Mouse (Mus musculus) cerebellum, adult 2 months (tissue): ENCODE measurements around the gene Arid5b. TPM values are rescaled to one million over a fixed set of nuclear protein-coding genes. Genes with fewer than 3 reads are reported as not detected.

ENCODE experiments used
- DNase-seq, 2 experiments: peaks; one replicate each; pipeline ENCODE4 v3.0.0; 2021
- H3K27ac ChIP-seq: fragments of 200-500 bp; 2 replicates; pipeline ENCODE4 v1.5.1; 2012; ENCODE audit warnings: low read length, control low read depth, inconsistent platforms; ENCODE audit not compliant: insufficient read depth
- H3K27me3 ChIP-seq: fragments of 200-500 bp; 2 replicates; pipeline ENCODE4 v1.6.1; 2012; ENCODE audit warnings: inconsistent platforms, mild to moderate bottlenecking, low read length, moderate library complexity; ENCODE audit not compliant: control insufficient read depth, insufficient read depth
- H3K4me1 ChIP-seq: fragments of 200-500 bp; 2 replicates; pipeline ENCODE4 v1.6.1; 2011; ENCODE audit warnings: low read length; ENCODE audit not compliant: control insufficient read depth, insufficient read depth
- H3K4me3 ChIP-seq: fragments of 200-500 bp; replicated peaks from 2 replicates; pipeline ENCODE3; 2011; ENCODE audit warnings: mild to moderate bottlenecking, low read depth, low read length, control low read depth; ENCODE audit not compliant: insufficient read depth
- CTCF ChIP-seq: fragments of 200-500 bp; IDR thresholded peaks from 2 replicates; pipeline ENCODE4 v1.5.1; 2011; ENCODE audit warnings: low read depth, mild to moderate bottlenecking, control low read depth, low read length, moderate library complexity, borderline replicate concordance; ENCODE audit not compliant: insufficient read depth
- POLR2A ChIP-seq: fragments of 200-500 bp; IDR thresholded peaks from 2 replicates; pipeline ENCODE4 v1.6.1; 2011; ENCODE audit warnings: low read length, control low read depth, borderline replicate concordance; ENCODE audit not compliant: insufficient read depth
- WGBS: fragments of 180-500 bp; shearing (Covaris S2); methylation state at CpG from one replicate; pipeline ENCODE4 v1.1.7; 2018; 5-methylcytosine and 5-hydroxymethylcytosine counted together
- polyA plus RNA-seq: library from polyadenylated mRNA; depleted of rRNA; stranded (reverse); fragments of >200 nt; gene quantifications from 2 replicates; pipeline ENCODE4 v1.2.3, GENCODE M21; 2012

Gene Arid5b
- polyA plus RNA-seq, 1 experiment, result 10.9 TPM

DNA sequence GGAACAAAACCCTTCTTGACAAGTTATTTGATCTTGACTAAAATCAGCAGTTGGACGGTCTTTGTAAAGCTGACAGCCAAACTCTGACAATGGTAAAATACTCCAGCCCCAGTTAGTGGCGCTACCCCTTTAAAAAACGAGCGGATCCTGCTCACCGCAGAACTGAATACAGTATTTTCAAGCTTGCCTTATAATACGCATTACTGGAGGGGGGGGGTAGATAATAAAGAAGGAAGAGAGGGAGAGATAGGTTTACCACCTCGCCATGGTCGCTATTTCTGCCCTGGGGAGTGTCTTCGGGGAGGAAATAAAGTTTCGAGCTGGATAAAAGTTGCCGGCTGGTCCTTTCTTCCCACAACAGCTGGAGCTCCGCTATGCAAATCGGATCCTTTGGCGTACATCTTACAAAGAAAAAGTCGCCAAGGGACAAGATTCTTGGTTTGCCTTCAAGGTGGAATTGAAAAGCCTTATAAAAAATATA is 829 bp downstream of the Arid5b start:
- H3K27ac ChIP-seq, result peak overlapping the region; percentile 72
- no peaks in the 10 kb centered on the region for H3K27me3 ChIP-seq
- no peak for TF ChIP-seq POLR2A
- TF ChIP-seq CTCF, result no peak
- peak overlapping the region; percentile 97 for H3K4me3 ChIP-seq
- DNase-seq, result peak; percentile 57 to 64
- no peaks in the 10 kb centered on the region for H3K4me1 ChIP-seq
- WGBS, result under 1% methylated on average over 15 of the region's 15 CpGs

DNA sequence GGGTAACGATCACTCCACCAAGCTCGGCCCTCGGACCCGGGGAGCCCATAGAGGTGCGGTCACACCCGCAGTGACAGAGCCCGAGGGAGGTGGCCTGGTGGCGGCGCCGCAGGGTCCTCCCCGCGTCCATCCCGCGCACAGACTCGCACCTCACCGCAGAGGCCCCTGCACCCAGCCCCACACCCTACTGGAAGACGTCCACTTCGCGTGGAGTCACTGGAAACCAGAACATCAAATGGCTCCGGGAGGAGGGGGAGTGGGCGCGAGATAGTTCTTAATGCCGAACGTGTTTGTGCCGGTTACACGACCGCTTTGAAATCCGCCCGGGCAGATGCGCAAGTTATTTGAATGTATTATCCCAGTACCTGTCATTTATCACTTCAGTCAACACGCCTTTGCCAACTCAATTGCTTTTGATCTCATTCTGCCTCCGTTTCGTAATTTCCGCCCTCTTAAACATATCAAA is 1.5 kb downstream of the Arid5b start:
- peak overlapping the region; percentile 71 for H3K4me3 ChIP-seq
- WGBS, result 1% methylated on average over 31 of the region's 34 CpGs

DNA sequence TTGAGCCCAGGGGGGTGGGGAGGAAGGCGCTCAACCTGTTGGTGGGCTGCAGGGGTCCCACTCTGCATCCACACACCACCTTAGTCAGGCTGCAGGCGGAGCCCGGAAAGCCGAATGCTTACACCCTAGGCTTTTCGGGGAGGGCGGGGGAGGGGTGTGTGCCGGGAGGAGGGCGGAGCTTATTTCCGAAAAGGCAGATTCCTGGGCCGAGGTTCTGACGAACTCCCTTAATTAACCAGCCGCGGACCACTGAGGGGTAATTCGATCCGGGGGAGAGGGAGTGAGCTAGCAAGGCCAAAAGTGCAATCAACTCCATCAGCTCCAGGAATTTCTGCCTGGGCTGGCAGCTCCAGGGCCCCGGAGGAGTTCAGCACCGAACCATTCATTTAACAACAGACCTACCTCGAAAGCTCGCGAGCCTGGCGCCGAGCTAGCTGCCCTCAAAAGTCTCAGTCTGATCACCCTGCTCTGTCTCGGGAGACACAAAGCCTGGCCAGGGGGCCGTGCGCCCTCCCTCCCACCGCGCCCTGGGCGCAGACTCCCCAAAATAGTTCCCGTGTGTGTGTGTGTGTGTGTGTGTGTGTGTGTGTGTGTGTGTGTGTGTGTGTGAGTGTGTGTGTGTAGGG is 2.1 kb downstream of the Arid5b start:
- H3K4me1 ChIP-seq, result no peaks in the 10 kb centered on the region
- under 1% methylated on average over 29 of the region's 29 CpGs for WGBS
- TF ChIP-seq POLR2A (peak; percentile 48; the same call in 1 of the 2 replicates), CTCF (no peak)
- DNase-seq, result peak; percentile 82 to 84
- peak overlapping the region; percentile 71 for H3K4me3 ChIP-seq
- H3K27me3 ChIP-seq, result no peaks in the 10 kb centered on the region
- peak overlapping the region; percentile 78 for H3K27ac ChIP-seq

More for the DNA sequence above, 1.5 kb downstream of the Arid5b start:
- no peaks in the 10 kb centered on the region for H3K27me3 ChIP-seq
- peak; percentile 70 to 80 for DNase-seq
- TF ChIP-seq CTCF (no peak), POLR2A (0 out of 2 replicates have a peak, but pooled peaks have one; percentile 9)
- no peaks in the 10 kb centered on the region for H3K4me1 ChIP-seq
- H3K27ac ChIP-seq, result peak overlapping the region; percentile 78

DNA sequence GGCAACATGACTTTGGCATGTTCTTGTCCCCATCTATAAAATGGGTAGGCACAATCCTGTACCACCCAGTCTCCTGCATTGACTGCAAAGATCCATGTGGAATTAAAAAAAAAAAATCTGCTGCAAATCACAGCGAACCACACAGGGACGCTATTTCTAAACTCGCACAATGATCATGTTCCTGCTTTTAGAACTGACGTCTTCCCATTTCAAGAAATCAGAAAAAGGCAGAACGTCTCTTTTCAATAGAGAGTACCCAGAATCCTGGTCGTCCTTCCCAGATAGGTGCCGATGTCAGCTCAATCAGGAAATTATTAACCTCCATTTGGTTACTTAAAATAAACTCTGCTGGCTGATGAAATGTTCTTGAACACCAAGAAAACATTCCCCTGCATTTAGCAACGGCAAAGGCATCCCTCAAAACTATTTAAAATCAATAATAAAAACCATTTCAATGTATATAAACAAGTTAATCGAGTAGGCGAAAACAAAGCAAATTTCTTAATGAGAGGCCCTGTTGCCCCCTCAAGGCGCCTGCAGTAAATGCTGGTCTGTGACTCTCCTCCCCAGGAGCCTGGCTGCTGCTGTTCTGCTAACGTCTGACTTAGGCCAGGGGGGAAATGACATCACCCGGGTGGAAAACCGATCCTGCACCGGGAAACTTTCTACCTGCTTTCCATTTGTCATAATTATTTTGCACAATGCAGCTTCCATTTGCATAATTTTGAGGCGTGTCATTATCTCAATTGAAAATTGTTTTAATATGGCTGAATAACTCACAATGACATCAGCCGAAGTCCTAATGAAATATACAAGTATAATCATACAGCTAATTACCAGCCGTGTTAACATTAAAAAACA is 3.4 kb downstream of the Arid5b start:
- H3K4me1 ChIP-seq, result no peaks in the 10 kb centered on the region
- 0 out of 2 replicates have a peak overlapping the region, but pooled peaks have one; percentile 48 for H3K27ac ChIP-seq
- peak overlapping the region; percentile 19 for H3K4me3 ChIP-seq
- 15% methylated on average over 18 of the region's 18 CpGs for WGBS
- no peaks in the 10 kb centered on the region for H3K27me3 ChIP-seq
- peak; percentile 53 to 58 for DNase-seq
- TF ChIP-seq POLR2A (no peak), CTCF (no peak)

DNA sequence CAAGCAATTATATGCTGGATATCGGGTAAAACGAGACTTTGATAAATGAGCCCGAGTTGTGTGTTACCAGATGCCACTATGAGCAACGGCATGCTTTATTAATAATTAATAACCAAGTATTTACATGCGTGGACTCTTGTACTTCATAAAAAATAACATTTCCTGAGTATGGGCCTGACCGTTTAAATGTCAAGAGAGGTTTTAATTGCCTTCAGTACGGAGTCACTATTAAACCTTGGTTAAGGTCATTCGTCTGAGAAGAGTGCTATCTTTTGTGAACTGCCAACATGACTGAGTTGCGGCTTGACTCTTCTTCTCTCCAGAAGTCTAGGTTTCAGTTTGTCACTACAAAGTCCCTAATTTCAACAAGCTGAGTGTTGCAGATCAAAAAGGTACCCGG is 8.8 kb downstream of the Arid5b start:
- TF ChIP-seq POLR2A (no peak), CTCF (no peak)
- Histone ChIP-seq H3K27ac (no peak overlapping the region), H3K4me3 (no peak overlapping the region), H3K27me3 (no peaks in the 10 kb centered on the region), H3K4me1 (peaks cover 3% of the 10 kb centered on the region; the same call in 1 of the 2 replicates)
- DNase-seq, result no peak
- WGBS, result 96% methylated on average over 10 of the region's 10 CpGs

DNA sequence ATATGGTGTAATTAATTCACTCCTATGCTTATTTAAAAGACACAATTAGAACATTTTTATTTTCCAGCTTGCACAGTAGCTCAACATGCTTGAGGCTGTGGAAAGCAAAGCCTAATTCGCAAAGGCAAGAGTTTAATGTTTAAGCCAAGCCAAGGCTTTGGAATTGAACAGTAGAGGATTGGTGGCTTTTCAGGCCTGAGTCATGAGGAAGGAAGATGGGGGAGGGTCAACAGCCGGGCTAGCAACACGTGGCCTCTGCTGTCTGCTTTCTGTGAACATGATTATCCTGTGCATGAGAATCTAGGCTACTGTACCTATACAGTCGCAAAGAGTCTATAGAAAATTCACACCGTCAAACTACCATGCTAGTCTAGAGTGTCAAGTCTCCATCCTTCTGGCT is 9.9 kb downstream of the Arid5b start:
- no peaks in the 10 kb centered on the region for H3K27me3 ChIP-seq
- H3K4me3 ChIP-seq, result no peak overlapping the region
- peaks cover 3% of the 10 kb centered on the region; the same call in 1 of the 2 replicates for H3K4me1 ChIP-seq
- no peak for TF ChIP-seq CTCF
- TF ChIP-seq POLR2A, result no peak
- H3K27ac ChIP-seq, result no peak overlapping the region
- DNase-seq, result no peak
- 66% methylated on average over 5 of the region's 5 CpGs for WGBS

DNA sequence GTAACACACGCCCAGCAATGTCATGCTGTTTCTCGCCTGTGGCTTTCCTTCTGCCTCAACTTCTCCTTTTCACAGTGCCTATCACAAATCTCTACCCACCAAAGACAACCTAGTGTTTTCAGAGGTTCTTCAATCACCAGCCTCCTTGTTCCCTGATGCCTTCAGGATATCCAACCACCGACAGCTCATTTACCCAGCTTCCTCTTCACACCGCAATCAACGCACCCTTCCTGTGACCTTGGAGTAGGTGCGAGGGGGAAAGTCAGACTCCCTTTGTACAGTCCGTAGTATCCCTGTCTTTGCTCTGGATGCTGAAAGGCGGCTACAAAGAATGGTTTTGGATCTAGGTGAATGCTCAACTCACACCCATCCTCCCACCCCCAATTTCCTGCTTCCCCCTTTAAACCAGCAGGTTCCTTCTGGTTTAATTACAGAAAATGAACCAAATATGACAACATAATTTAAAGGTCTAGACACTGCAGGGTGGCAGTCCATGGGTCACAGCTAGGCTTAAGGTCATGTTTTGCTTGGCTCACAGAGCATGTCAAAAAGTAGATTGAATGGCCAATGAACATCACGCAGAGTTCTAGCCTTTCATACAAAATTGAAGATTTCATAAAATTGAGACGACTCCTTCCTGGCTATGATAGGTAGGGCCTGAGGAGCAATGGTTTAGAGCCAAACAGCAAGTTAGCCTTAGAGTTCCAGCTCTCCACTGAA is 14.4 kb downstream of the Arid5b start:
- no peak overlapping the region for H3K27ac ChIP-seq
- TF ChIP-seq CTCF (no peak), POLR2A (no peak)
- no peak overlapping the region for H3K4me3 ChIP-seq
- 94% methylated on average over 10 of the region's 10 CpGs for WGBS
- no peak for DNase-seq
- no peaks in the 10 kb centered on the region for H3K27me3 ChIP-seq
- H3K4me1 ChIP-seq, result peaks cover 8% of the 10 kb centered on the region
